Mouse (Mus musculus) forebrain, postnatal 0 days (tissue): ENCODE results near the gene Cd2bp2. TPM values are rescaled to one million over a fixed set of nuclear protein-coding genes. Genes with fewer than 3 reads are reported as not detected.

ENCODE experiments used
- ATAC-seq: fragments of 200-750 bp; cut with Nextera tagmentation; 2 replicates; pipeline ENCODE4 v1.8.0; 2017; ENCODE audit warnings: mild to moderate bottlenecking, moderate library complexity
- DNase-seq: peaks from one replicate; pipeline ENCODE4 v3.0.0-alpha.2; 2015
- H3K27ac ChIP-seq: fragments of 300-500 bp; sonication (generic); 2 replicates; pipeline ENCODE4 v1.5.1; 2014; ENCODE audit warnings: low read depth, mild to moderate bottlenecking, antibody characterized with exemption, low read length, moderate library complexity, mixed read lengths
- H3K27me3 ChIP-seq: fragments of 300-500 bp; sonication (generic); 2 replicates; pipeline ENCODE4 v1.6.1; 2014; ENCODE audit warnings: mild to moderate bottlenecking, low read length, mixed read lengths; ENCODE audit not compliant: insufficient read depth
- H3K36me3 ChIP-seq: fragments of 300-500 bp; sonication (generic); 2 replicates; pipeline ENCODE4 v1.6.1; 2014; ENCODE audit warnings: mild to moderate bottlenecking, moderate library complexity; ENCODE audit not compliant: insufficient read depth
- H3K4me1 ChIP-seq: fragments of 300-500 bp; sonication (generic); 2 replicates; pipeline ENCODE4 v1.6.1; 2014; ENCODE audit warnings: antibody characterized with exemption; ENCODE audit not compliant: insufficient read depth
- H3K4me2 ChIP-seq: fragments of 300-500 bp; sonication (generic); 2 replicates; pipeline ENCODE4 v1.6.1; 2014; ENCODE audit warnings: low read depth, mild to moderate bottlenecking, moderate library complexity
- H3K4me3 ChIP-seq: fragments of 300-500 bp; sonication (generic); 2 replicates; pipeline ENCODE4 v1.5.1; 2014; ENCODE audit warnings: low read depth, low read length, mixed read lengths
- H3K9ac ChIP-seq: fragments of 300-500 bp; sonication (generic); 2 replicates; pipeline ENCODE4 v1.6.1; 2014; ENCODE audit warnings: mild to moderate bottlenecking
- H3K9me3 ChIP-seq: fragments of 300-500 bp; sonication (generic); 2 replicates; pipeline ENCODE4 v1.6.1; 2016; ENCODE audit warnings: low read length
- CTCF ChIP-seq: sonication (generic); IDR thresholded peaks from 2 replicates; pipeline ENCODE4 v1.5.1; 2016; ENCODE audit warnings: antibody characterized with exemption, control low read depth, low read depth
- WGBS: fragments of 180-500 bp; shearing (Covaris S2); extraction: QIAGEN DNeasy Blood & Tissue Kit; methylation state at CpG from one replicate; pipeline ENCODE4 v1.1.7; 2014; 5-methylcytosine and 5-hydroxymethylcytosine counted together
- polyA plus RNA-seq: library from polyadenylated mRNA; unstranded; fragments of >200 nt; fragmentation: Nextera tagmentation; extraction: Ambion mirVana; gene quantifications from 2 replicates; pipeline ENCODE4 v1.2.1, GENCODE M21; 2015
- total RNA-seq: library from RNA; depleted of rRNA; stranded (reverse); fragments of >200 nt; gene quantifications from 2 replicates; pipeline ENCODE4 v1.2.3, GENCODE M21; 2014

Cd2bp2 gene
- total and polyA plus RNA-seq, 2 experiments from 2014 or later: 67.5 to 131 TPM

DNA sequence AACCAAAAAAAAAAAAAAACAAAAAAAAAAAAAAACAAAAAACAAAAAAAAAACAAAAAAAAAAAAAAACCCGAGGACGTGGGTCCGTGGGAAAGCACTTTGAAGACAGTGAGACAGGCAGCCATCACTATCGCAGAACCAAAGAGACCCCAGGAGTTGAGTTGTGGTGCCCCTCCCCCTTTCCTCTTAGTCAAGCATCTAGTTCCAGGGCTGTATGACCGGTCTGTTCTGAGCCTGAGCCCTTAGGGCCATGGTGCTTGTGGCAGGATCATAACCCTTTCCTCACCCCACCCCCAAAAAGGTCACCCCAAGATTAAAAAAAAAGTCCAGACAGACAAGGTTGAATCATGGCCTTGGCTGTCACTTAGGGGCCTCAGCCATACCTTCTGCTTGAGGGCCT, 20.5 kb upstream of the Cd2bp2 start:
- Histone ChIP-seq H3K27me3 (no peaks in the 10 kb centered on the region), H3K4me2 (no peak overlapping the region), H3K27ac (no peak overlapping the region), H3K36me3 (no peaks in the 10 kb centered on the region), H3K4me3 (no peak overlapping the region), H3K4me1 (no peaks in the 10 kb centered on the region), H3K9me3 (no peaks in the 10 kb centered on the region), H3K9ac (no peak overlapping the region)
- TF ChIP-seq CTCF: no peak
- DNase-seq (no peak), ATAC-seq (no peak)
- 94% methylated on average over 5 of the region's 5 CpGs for WGBS

DNA sequence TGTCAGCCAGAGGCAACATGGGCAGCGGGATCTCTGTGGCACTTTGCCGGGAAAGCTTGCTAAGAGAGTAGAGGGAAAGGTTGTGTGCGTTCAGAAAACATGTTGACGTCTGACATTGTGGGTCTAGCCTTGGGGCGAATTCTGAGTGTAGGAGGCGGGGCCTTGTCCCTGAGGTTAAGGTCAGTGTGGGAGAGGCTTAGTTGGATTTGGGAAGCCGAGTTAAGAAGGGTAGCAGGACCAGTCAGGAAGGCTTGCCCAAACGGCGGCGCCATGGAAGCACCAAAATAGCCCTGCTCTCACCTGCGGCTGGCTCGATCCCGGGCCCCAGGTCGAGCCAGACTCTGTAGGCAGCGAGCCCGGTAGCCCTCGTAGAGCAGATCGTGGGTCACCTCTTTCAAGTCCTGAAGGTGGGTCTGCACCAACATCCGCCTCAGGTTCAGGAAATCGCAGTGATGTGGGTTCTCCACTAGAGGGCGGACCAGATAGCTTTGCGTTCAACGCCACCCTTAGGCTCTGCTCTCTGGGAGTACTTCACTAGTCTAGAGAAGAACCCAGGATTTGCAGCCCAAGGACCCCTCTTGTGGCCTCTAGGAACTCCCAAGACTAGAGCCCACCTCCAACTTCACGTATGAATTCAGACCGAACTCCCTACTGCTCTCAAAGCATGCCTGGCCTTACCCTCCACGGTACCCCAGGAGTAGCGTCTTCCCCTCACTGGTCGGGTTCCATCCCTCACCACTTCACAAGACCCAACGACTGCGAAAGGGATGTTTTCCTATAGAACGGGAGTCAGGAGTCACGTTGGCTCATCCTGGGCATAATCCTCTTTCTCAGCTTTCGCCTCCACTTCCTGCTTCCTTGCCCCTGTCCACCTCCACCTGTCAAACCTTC, 19.4 kb upstream of the Cd2bp2 start:
- Histone ChIP-seq H3K4me2 (peak overlapping the region; percentile 44), H3K9ac (no peak overlapping the region), H3K4me3 (peak overlapping the region; percentile 20), H3K4me1 (no peaks in the 10 kb centered on the region), H3K36me3 (no peaks in the 10 kb centered on the region), H3K9me3 (no peaks in the 10 kb centered on the region), H3K27me3 (no peaks in the 10 kb centered on the region), H3K27ac (no peak overlapping the region)
- peak; percentile 76 for DNase-seq
- WGBS: 26% methylated on average over 33 of the region's 33 CpGs
- TF ChIP-seq CTCF: peak; percentile 89
- ATAC-seq: peak; percentile 53

DNA sequence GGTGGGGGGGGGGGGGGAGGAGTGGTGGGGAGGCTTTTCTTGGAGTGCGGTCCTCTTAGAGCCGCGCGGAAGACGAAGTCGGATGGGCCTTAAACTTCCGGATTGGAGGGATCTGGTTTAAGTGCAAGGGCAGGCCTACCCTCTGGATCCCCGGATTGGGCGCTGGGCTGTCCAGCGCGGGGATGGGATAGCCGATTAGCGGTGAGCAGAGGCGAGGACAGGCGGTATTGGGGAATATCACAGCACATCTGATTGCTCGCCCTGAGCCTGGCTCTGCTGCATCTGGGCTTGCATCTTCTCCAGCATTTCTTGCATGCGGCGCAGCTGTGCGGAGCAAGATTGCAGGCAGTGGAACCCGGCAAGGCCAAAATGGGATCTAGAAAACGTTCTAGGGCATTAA, 18.7 kb upstream of the Cd2bp2 start:
- ATAC-seq: no peak
- Histone ChIP-seq H3K36me3 (no peaks in the 10 kb centered on the region), H3K4me3 (no peak overlapping the region), H3K27me3 (no peaks in the 10 kb centered on the region), H3K9me3 (no peaks in the 10 kb centered on the region), H3K4me1 (peaks cover 2% of the 10 kb centered on the region; the same call in 1 of the 2 replicates), H3K9ac (no peak overlapping the region), H3K4me2 (no peak overlapping the region), H3K27ac (no peak overlapping the region)
- 44% methylated on average over 21 of the region's 21 CpGs for WGBS
- no peak for DNase-seq
- no peak for TF ChIP-seq CTCF

DNA sequence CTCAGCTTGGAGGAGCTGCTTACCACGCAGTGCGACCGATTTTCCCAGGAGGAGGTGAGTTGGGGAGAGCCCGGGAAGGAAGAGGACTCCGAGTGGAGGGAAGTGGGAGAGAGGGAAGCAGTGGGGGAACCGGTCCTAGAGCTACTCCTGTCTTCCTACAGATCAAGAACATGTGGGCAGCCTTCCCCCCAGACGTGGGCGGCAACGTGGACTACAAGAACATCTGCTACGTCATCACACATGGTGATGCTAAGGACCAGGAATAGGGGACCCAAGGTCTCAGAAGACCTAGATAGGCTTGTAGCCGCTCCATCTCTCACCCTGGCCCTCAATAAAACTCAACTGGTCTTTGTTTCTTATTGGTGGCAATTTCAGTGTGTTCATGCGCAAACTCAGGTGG, 18.1 kb upstream of the Cd2bp2 start:
- no peaks in the 10 kb centered on the region for H3K27me3 ChIP-seq
- H3K4me2 ChIP-seq: no peak overlapping the region
- H3K36me3 ChIP-seq: no peaks in the 10 kb centered on the region
- no peak for DNase-seq
- TF ChIP-seq CTCF: no peak
- WGBS: 61% methylated on average over 12 of the region's 12 CpGs
- no peaks in the 10 kb centered on the region for H3K9me3 ChIP-seq
- no peak overlapping the region for H3K27ac ChIP-seq
- no peak overlapping the region for H3K4me3 ChIP-seq
- peaks cover 5% of the 10 kb centered on the region; the same call in 1 of the 2 replicates for H3K4me1 ChIP-seq
- H3K9ac ChIP-seq: no peak overlapping the region
- no peak for ATAC-seq

DNA sequence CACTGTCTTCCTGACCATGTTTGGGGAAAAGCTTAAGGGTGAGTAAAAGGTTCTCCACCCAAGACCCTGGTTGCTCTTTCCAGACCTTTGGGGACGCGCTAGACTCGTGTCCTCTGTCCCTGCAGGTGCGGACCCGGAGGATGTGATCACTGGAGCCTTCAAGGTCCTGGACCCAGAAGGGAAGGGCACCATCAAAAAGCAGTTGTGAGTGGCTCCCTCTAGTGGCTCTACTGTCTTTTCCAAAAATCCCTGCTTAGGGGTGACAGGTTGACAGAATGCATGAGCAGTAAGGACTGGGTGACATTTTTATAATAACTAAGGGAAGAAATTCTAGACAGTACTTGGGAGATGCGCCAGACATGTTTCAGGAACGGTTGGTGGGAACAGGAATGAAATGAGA, 17.6 kb upstream of the Cd2bp2 start:
- no peaks in the 10 kb centered on the region for H3K36me3 ChIP-seq
- TF ChIP-seq CTCF: peak; percentile 73
- no peak overlapping the region for H3K9ac ChIP-seq
- H3K27me3 ChIP-seq: no peaks in the 10 kb centered on the region
- DNase-seq (no peak), ATAC-seq (no peak)
- 38% methylated on average over 7 of the region's 7 CpGs for WGBS
- no peak overlapping the region for H3K4me3 ChIP-seq
- no peaks in the 10 kb centered on the region for H3K9me3 ChIP-seq
- no peak overlapping the region for H3K27ac ChIP-seq
- no peak overlapping the region for H3K4me2 ChIP-seq
- H3K4me1 ChIP-seq: peaks cover 5% of the 10 kb centered on the region; the same call in 1 of the 2 replicates

DNA sequence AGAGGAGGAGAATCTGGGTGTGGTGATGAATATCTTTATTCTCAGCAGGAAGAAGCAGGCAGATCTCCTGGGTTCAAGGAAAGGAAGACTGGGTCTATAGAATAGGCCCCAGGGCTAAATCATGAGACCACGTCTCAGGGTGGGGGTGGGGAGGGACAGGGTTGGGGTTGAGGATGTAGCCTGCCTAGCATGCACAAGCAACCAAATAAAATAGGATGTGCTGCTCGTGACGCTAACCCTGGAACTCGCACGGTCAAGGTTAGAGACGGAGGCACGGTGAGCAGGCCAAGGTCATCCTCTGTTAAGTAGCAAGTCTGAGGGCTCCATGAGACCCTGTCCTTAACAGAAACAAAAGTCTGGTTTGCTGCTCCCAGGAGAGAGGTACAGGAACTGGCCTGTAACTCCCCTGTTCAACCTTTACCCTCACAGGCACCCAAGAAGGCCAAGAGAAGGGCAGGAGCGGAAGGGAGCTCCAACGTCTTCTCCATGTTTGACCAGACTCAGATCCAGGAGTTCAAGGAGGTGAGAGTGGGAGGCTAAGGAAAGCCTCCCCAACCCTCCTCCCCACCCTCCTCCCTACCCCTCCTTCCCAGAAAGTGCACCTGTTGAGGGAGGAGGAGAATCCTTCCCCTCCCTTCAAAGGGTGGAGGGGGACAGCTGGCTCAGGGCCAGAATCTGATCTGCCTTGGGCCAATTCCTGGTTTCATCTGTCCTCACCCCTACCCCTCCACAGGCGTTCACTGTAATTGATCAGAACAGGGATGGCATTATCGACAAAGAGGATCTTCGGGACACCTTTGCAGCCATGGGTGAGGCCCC, 16.8 kb upstream of the Cd2bp2 start:
- ATAC-seq: no peak

More for the DNA sequence above, 16.8 kb upstream of the Cd2bp2 start:
- no peak for DNase-seq
- H3K4me1 ChIP-seq: peaks cover 5% of the 10 kb centered on the region; the same call in 1 of the 2 replicates
- H3K27me3 ChIP-seq: no peaks in the 10 kb centered on the region
- H3K36me3 ChIP-seq: no peaks in the 10 kb centered on the region
- WGBS: 92% methylated on average over 12 of the region's 12 CpGs
- H3K4me2 ChIP-seq: no peak overlapping the region
- no peak overlapping the region for H3K4me3 ChIP-seq
- H3K27ac ChIP-seq: no peak overlapping the region
- H3K9ac ChIP-seq: no peak overlapping the region
- no peak for TF ChIP-seq CTCF
- H3K9me3 ChIP-seq: no peaks in the 10 kb centered on the region
